Mouse (Mus musculus) kidney, adult 11 months (tissue): ENCODE measurements around the gene Psmg3.

ENCODE experiments used
- DNase-seq: peaks from one replicate; pipeline ENCODE4 v3.0.0; 2022

The Psmg3 gene

GRCm38 (mm10) chr5:139826357-139827055 lies at the start of gene Psmg3, which contains the start of gene Gm26938:
Psmg3 (minus strand) TSS chr5:139826885.
Gm26938 (minus strand) TSS chr5:139826407.
- peak; percentile 85 for DNase-seq

GRCm38 (mm10) chr5:139871526-139871925 lies 44.8 kb upstream of the Psmg3 start:
- no peak for DNase-seq

- peak; percentile 58 for DNase-seq
Measured at GRCm38 (mm10) chr5:139870886-139871285, 44.2 kb upstream of the Psmg3 start.

GRCm38 (mm10) chr5:139862759-139863158 lies 36.1 kb upstream of the Psmg3 start:
- peak; percentile 51 for DNase-seq

- DNase-seq, result no peak
Measured at GRCm38 (mm10) chr5:139860328-139861104, 33.8 kb upstream of the Psmg3 start.

- DNase-seq, result peak; percentile 46
Measured at GRCm38 (mm10) chr5:139849626-139850320, 23.1 kb upstream of the Psmg3 start.

- DNase-seq, result no peak
Measured at GRCm38 (mm10) chr5:139839142-139839541, 12.5 kb upstream of the Psmg3 start.

- DNase-seq, result no peak
Measured at GRCm38 (mm10) chr5:139838476-139838892, 11.8 kb upstream of the Psmg3 start.

GRCm38 (mm10) chr5:139835706-139836105 lies 9.0 kb upstream of the Psmg3 start:
- no peak for DNase-seq

GRCm38 (mm10) chr5:139832125-139832524 lies 5.4 kb upstream of the Psmg3 start:
- DNase-seq, result no peak

GRCm38 (mm10) chr5:139830734-139831133 lies 4.0 kb upstream of the Psmg3 start:
- no peak for DNase-seq

- no peak for DNase-seq
Measured at GRCm38 (mm10) chr5:139829384-139829783, 2.7 kb upstream of the Psmg3 start.

GRCm38 (mm10) chr5:139827593-139827992 lies 908 bp upstream of the Psmg3 start:
- no peak for DNase-seq

- no peak for DNase-seq
Measured at GRCm38 (mm10) chr5:139825947-139826346, 738 bp downstream of the Psmg3 start.

- DNase-seq, result no peak
Measured at GRCm38 (mm10) chr5:139824531-139824930, 2.2 kb downstream of the Psmg3 start.

GRCm38 (mm10) chr5:139821466-139822459 lies 4.9 kb downstream of the Psmg3 start:
- no peak for DNase-seq

GRCm38 (mm10) chr5:139819538-139820181 lies 7.0 kb downstream of the Psmg3 start, which contains the start of gene Tmem184a:
Tmem184a (minus strand) TSS chr5:139819917.
- no peak for DNase-seq

GRCm38 (mm10) chr5:139818801-139819200 lies 7.9 kb downstream of the Psmg3 start:
- no peak for DNase-seq

GRCm38 (mm10) chr5:139818056-139818455 lies 8.6 kb downstream of the Psmg3 start:
- DNase-seq, result no peak

GRCm38 (mm10) chr5:139817292-139817691 lies 9.4 kb downstream of the Psmg3 start:
- DNase-seq, result no peak

- DNase-seq, result peak; percentile 3
Measured at GRCm38 (mm10) chr5:139816445-139816844, 10.2 kb downstream of the Psmg3 start.

GRCm38 (mm10) chr5:139815964-139816363 lies 10.7 kb downstream of the Psmg3 start:
- DNase-seq, result no peak
